Mouse (Mus musculus): ENCODE data around the gene Stxbp4. TPM values are rescaled to one million over a fixed set of nuclear protein-coding genes. Genes with fewer than 3 reads are reported as not detected.

The Stxbp4 gene
- polyA plus RNA-seq, 1 experiment from 2014 or later = 41.0 TPM

Other genes starting within 250 kb of the Stxbp4 start
- 2.2 and 3.3 TPM in 2 replicates for gene Hlf, start 247.2 kb downstream of the Stxbp4 start, polyA plus RNA-seq (2016; fragmentation: Nextera tagmentation; extraction: Ambion mirVana)
- 37.4 and 42.4 TPM in 2 replicates for gene Cox11, start 89 bp upstream of the Stxbp4 start, polyA plus RNA-seq (2016; fragmentation: Nextera tagmentation; extraction: Ambion mirVana)
- gene Tom1l1, start 50.3 kb upstream of the Stxbp4 start, polyA plus RNA-seq (2016; fragmentation: Nextera tagmentation; extraction: Ambion mirVana) = 15.9 and 18.1 TPM in 2 replicates

Data from forebrain, embryonic 12.5 days (tissue).